Mouse (Mus musculus): ENCODE measurements around the gene Top2a. TPM values are rescaled to one million over a fixed set of nuclear protein-coding genes. Genes with fewer than 3 reads are reported as not detected.
A peak's percentile ranks its signal among the peaks of the same experiment; 100 is the strongest.

Top2a gene
- polyA plus RNA-seq, 1 experiment from 2014 or later, result 181 TPM

- Histone ChIP-seq H3K4me2 (ENCODE audit: low read depth, low read length) (no peak overlapping the region), H3K4me3 (ENCODE audit: low read depth, low read length) (no peak overlapping the region), H3K27ac (replicated peaks; ENCODE audit: low read depth, low read length) (no peak overlapping the region), H3K9me3 (ENCODE audit: control insufficient read depth, low read length) (no peaks in the 10 kb centered on the region), H3K36me3 (ENCODE audit: control insufficient read depth, insufficient read depth, low read length) (no peaks in the 10 kb centered on the region), H3K27me3 (replicated peaks; ENCODE audit: control insufficient read depth, insufficient read depth, low read length) (peaks cover 9% of the 10 kb centered on the region), H3K4me1 (ENCODE audit: control insufficient read depth, insufficient read depth, low read length) (peaks cover 5% of the 10 kb centered on the region), H3K9ac (ENCODE audit: low read depth, low read length) (no peak overlapping the region)
- DNase-seq (ENCODE audit: low spot score), result no peak
- ATAC-seq (ENCODE audit: low read depth), result no peak
- WGBS, result 54% methylated on average over 8 of the region's 8 CpGs
Measured at GRCm38 (mm10) chr11:98983551-98983950, 40.4 kb downstream of the Top2a start.

DNA sequence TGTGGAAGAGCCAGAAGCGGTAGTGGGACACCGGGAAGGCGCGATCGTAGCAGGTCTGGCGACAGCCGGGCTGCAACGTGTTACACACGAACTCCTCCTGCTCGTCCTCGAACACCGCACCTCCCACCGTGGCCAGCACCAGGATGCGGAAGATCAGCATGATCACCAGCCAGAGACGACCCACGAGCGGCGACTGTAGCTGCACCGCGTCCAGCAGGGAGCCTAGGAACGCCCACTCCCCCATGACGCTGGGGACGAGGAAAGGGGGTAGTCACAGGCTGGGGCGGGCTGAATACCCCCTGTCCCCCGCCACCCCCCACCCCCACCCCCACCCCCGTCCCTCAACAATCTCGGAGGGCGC, 41.2 kb downstream of the Top2a start, which contains the start of gene Gjd3:
Gjd3 (minus strand) TSS at position 244 of the 361 bp plus-strand sequence.
- Histone ChIP-seq H3K4me1 (ENCODE audit: control insufficient read depth, insufficient read depth, low read length) (peaks cover 5% of the 10 kb centered on the region), H3K4me3 (ENCODE audit: low read depth, low read length) (peak within 1 kb of the TSS; percentile 63), H3K36me3 (ENCODE audit: control insufficient read depth, insufficient read depth, low read length) (no peaks in the 10 kb centered on the region), H3K27ac (replicated peaks; ENCODE audit: low read depth, low read length) (no peak within 1 kb of the TSS; the same call in 1 of the 2 replicates), H3K9ac (ENCODE audit: low read depth, low read length) (peak within 1 kb of the TSS; percentile 67), H3K9me3 (ENCODE audit: control insufficient read depth, low read length) (no peaks in the 10 kb centered on the region), H3K4me2 (ENCODE audit: low read depth, low read length) (peak within 1 kb of the TSS; percentile 98), H3K27me3 (replicated peaks; ENCODE audit: control insufficient read depth, insufficient read depth, low read length) (peaks cover 9% of the 10 kb centered on the region)
- peak; percentile 6; the same call in 1 of the 2 replicates for ATAC-seq (ENCODE audit: low read depth)
- WGBS, result 3% methylated on average over 13 of the region's 28 CpGs
- DNase-seq (ENCODE audit: low spot score), result no peak

DNA sequence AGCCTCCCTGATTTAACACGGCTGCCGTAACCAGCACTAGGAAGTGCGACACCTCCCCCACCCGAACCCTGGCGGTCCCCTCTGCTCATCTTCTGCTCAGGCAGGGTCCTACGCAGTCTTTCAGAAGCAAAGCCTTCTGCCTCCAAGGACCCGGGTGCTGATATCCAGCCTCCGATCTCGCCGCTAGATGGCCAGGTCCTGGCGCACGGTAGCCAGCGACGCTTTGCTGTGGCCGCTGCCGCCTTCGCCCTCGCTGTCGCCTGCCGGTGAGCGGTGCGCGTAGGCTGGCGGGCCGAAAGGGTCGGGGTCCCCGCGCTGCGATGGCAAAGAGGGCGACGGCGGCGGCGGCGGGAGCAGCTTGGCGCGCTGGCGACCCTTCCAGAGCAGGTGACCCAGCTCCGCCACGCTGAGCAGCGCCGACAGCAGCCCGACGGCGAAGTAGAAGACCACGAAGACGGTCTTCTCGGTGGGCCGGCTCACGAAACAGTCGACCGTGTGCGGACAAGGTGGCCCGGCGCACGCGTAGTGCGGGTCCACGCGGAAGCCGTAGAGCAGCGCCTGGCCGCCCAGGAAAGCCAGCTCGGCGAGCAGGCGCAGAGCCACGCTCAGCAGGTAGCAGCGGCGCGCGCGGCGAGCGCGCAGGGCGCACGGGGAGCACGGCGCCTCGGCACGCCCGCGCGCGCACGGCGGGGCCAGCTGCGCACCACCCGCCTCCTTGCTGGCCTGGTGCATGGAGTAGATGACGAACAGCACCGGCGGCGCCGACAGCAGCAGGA, 41.8 kb downstream of the Top2a start:
- no peaks in the 10 kb centered on the region for H3K9me3 ChIP-seq (ENCODE audit: control insufficient read depth, low read length)
- no peaks in the 10 kb centered on the region for H3K36me3 ChIP-seq (ENCODE audit: control insufficient read depth, insufficient read depth, low read length)
- peaks cover 5% of the 10 kb centered on the region for H3K4me1 ChIP-seq (ENCODE audit: control insufficient read depth, insufficient read depth, low read length)
- peak overlapping the region; percentile 63 for H3K4me3 ChIP-seq (ENCODE audit: low read depth, low read length)
- under 1% methylated on average over 50 of the region's 94 CpGs for WGBS
- peak overlapping the region; percentile 67 for H3K9ac ChIP-seq (ENCODE audit: low read depth, low read length)
- DNase-seq (ENCODE audit: low spot score) (peak; percentile 69), ATAC-seq (ENCODE audit: low read depth) (peak; percentile 76)
- no peak overlapping the region; the same call in 1 of the 2 replicates for H3K27ac ChIP-seq (replicated peaks; ENCODE audit: low read depth, low read length)
- H3K27me3 ChIP-seq (replicated peaks; ENCODE audit: control insufficient read depth, insufficient read depth, low read length), result peaks cover 9% of the 10 kb centered on the region
- H3K4me2 ChIP-seq (ENCODE audit: low read depth, low read length), result peak overlapping the region; percentile 98

DNA sequence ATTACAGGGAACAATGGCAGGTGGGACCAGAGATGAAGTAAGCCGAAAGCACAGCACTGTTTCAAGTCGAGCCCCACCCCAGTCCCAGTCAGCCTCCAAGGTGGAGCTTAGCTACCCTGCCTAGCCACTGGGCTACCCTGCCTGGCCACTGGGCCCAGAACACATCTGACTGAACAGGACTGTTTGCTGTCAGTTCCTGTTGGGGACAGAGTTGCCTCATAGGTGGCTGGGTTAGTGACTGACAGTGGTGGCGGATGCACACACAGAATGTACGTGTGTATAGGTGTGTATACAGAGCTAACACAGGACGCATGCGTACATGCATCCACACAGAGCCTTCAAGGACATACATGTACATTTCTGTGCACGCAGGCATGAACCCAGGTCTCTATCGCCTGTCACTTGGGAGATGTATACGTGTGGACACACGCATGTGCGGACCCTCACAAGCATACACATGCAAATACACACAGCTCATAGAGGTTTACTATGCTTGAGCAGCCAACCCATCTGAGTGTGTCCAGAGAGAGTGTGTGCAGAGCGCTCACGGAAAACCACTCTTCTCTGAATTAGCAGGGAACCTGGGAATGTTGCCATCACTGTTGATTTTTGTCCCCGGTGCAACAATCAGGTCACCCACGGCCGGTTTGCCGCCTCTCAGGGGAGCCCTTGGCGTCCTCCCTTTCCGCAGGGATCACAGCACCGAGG, 42.5 kb downstream of the Top2a start:
- peaks cover 9% of the 10 kb centered on the region for H3K27me3 ChIP-seq (replicated peaks; ENCODE audit: control insufficient read depth, insufficient read depth, low read length)
- DNase-seq (ENCODE audit: low spot score) (no peak), ATAC-seq (ENCODE audit: low read depth) (no peak)
- H3K4me1 ChIP-seq (ENCODE audit: control insufficient read depth, insufficient read depth, low read length), result peaks cover 5% of the 10 kb centered on the region
- H3K9ac ChIP-seq (ENCODE audit: low read depth, low read length), result peak overlapping the region; percentile 67
- no peak overlapping the region for H3K27ac ChIP-seq (replicated peaks; ENCODE audit: low read depth, low read length)
- 34% methylated on average over 20 of the region's 20 CpGs for WGBS
- peak overlapping the region; percentile 63 for H3K4me3 ChIP-seq (ENCODE audit: low read depth, low read length)
- H3K36me3 ChIP-seq (ENCODE audit: control insufficient read depth, insufficient read depth, low read length), result 0 out of 2 replicates have a peak, but pooled peaks cover 1% of the 10 kb centered on the region
- H3K4me2 ChIP-seq (ENCODE audit: low read depth, low read length), result peak overlapping the region; percentile 98
- H3K9me3 ChIP-seq (ENCODE audit: control insufficient read depth, low read length), result no peaks in the 10 kb centered on the region

GRCm38 (mm10) chr11:98979356-98979755, 44.6 kb downstream of the Top2a start:
- Histone ChIP-seq H3K4me1 (ENCODE audit: control insufficient read depth, insufficient read depth, low read length) (peaks cover 5% of the 10 kb centered on the region), H3K4me2 (ENCODE audit: low read depth, low read length) (no peak overlapping the region), H3K27ac (replicated peaks; ENCODE audit: low read depth, low read length) (no peak overlapping the region), H3K9ac (ENCODE audit: low read depth, low read length) (no peak overlapping the region), H3K4me3 (ENCODE audit: low read depth, low read length) (no peak overlapping the region), H3K9me3 (ENCODE audit: control insufficient read depth, low read length) (no peaks in the 10 kb centered on the region), H3K27me3 (replicated peaks; ENCODE audit: control insufficient read depth, insufficient read depth, low read length) (peaks cover 9% of the 10 kb centered on the region), H3K36me3 (ENCODE audit: control insufficient read depth, insufficient read depth, low read length) (peaks cover 15% of the 10 kb centered on the region)
- no peak for DNase-seq (ENCODE audit: low spot score)
- 63% methylated on average over 4 of the region's 5 CpGs for WGBS
- no peak for ATAC-seq (ENCODE audit: low read depth)

GRCm38 (mm10) chr11:98978526-98979148, 45.4 kb downstream of the Top2a start:
- H3K4me2 ChIP-seq (ENCODE audit: low read depth, low read length), result no peak overlapping the region

GRCm38 (mm10) chr11:98974871-98975719, 48.9 kb downstream of the Top2a start:
- 55% methylated on average over 5 of the region's 5 CpGs for WGBS
- H3K36me3 ChIP-seq (ENCODE audit: control insufficient read depth, insufficient read depth, low read length), result peaks cover 57% of the 10 kb centered on the region

More at GRCm38 (mm10) chr11:98978526-98979148, 45.4 kb downstream of the Top2a start:
- no peak overlapping the region for H3K9ac ChIP-seq (ENCODE audit: low read depth, low read length)
- WGBS, result 39% methylated on average over 15 of the region's 15 CpGs
- DNase-seq (ENCODE audit: low spot score) (no peak), ATAC-seq (ENCODE audit: low read depth) (no peak)
- no peak overlapping the region for H3K27ac ChIP-seq (replicated peaks; ENCODE audit: low read depth, low read length)
- no peak overlapping the region for H3K4me3 ChIP-seq (ENCODE audit: low read depth, low read length)
- H3K27me3 ChIP-seq (replicated peaks; ENCODE audit: control insufficient read depth, insufficient read depth, low read length), result peaks cover 5% of the 10 kb centered on the region
- H3K36me3 ChIP-seq (ENCODE audit: control insufficient read depth, insufficient read depth, low read length), result peaks cover 22% of the 10 kb centered on the region
- H3K4me1 ChIP-seq (ENCODE audit: control insufficient read depth, insufficient read depth, low read length), result peaks cover 5% of the 10 kb centered on the region
- H3K9me3 ChIP-seq (ENCODE audit: control insufficient read depth, low read length), result no peaks in the 10 kb centered on the region

GRCm38 (mm10) chr11:98974213-98974612, 49.8 kb downstream of the Top2a start:
- ATAC-seq (ENCODE audit: low read depth), result no peak
- 69% methylated on average over 6 of the region's 6 CpGs for WGBS
- peaks cover 65% of the 10 kb centered on the region for H3K36me3 ChIP-seq (ENCODE audit: control insufficient read depth, insufficient read depth, low read length)

More at GRCm38 (mm10) chr11:98974871-98975719, 48.9 kb downstream of the Top2a start:
- H3K9me3 ChIP-seq (ENCODE audit: control insufficient read depth, low read length), result no peaks in the 10 kb centered on the region
- no peak overlapping the region for H3K4me2 ChIP-seq (ENCODE audit: low read depth, low read length)
- H3K27me3 ChIP-seq (replicated peaks; ENCODE audit: control insufficient read depth, insufficient read depth, low read length), result no peaks in the 10 kb centered on the region
- H3K9ac ChIP-seq (ENCODE audit: low read depth, low read length), result no peak overlapping the region
- ATAC-seq (ENCODE audit: low read depth) (no peak; the same call in 1 of the 2 replicates), DNase-seq (ENCODE audit: low spot score) (peak; percentile 81)
- H3K4me1 ChIP-seq (ENCODE audit: control insufficient read depth, insufficient read depth, low read length), result peaks cover 9% of the 10 kb centered on the region
- no peak overlapping the region for H3K27ac ChIP-seq (replicated peaks; ENCODE audit: low read depth, low read length)
- no peak overlapping the region for H3K4me3 ChIP-seq (ENCODE audit: low read depth, low read length)

More at GRCm38 (mm10) chr11:98974213-98974612, 49.8 kb downstream of the Top2a start:
- Histone ChIP-seq H3K4me1 (ENCODE audit: control insufficient read depth, insufficient read depth, low read length) (peaks cover 18% of the 10 kb centered on the region), H3K4me2 (ENCODE audit: low read depth, low read length) (no peak overlapping the region), H3K9me3 (ENCODE audit: control insufficient read depth, low read length) (no peaks in the 10 kb centered on the region), H3K4me3 (ENCODE audit: low read depth, low read length) (no peak overlapping the region), H3K27ac (replicated peaks; ENCODE audit: low read depth, low read length) (no peak overlapping the region), H3K9ac (ENCODE audit: low read depth, low read length) (no peak overlapping the region), H3K27me3 (replicated peaks; ENCODE audit: control insufficient read depth, insufficient read depth, low read length) (no peaks in the 10 kb centered on the region)
- DNase-seq (ENCODE audit: low spot score), result no peak
